Mouse (Mus musculus): ENCODE results near the gene Klc1. TPM values are rescaled to one million over a fixed set of nuclear protein-coding genes. Genes with fewer than 3 reads are reported as not detected.

Gene Klc1
- total RNA-seq, 2 experiments from 2014 or later, result 84.4 to 94.2 TPM

DNA sequence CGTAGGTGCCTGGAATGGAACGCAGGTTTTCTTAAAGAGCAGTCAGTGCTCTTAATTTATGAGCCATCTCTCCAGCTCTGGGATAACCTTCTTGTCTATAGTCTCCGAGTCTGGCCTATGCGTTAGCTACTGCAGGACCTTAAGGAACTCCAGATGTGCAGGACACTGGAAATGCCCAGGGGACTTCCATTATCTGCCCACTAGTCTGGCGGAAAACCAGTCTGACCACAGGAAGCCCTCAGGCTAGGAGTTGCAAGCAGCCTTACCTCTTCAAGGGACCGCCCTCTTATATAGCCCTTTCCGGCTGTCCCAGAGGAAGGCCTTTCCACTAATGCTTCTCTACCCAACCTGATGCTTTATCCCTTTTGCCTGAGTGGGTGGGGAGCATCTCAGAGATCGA, 17.3 kb upstream of the Klc1 start:
- intact Hi-C loops (cut with DNase I), result no loop called here

GRCm38 (mm10) chr12:111743419-111743818, 15.2 kb upstream of the Klc1 start:
- intact Hi-C loops (cut with DNase I), result no loop called here
- DNase-seq, result peak; percentile 42 to 59

More for the DNA sequence above, 17.3 kb upstream of the Klc1 start:
- DNase-seq, result no peak

DNA sequence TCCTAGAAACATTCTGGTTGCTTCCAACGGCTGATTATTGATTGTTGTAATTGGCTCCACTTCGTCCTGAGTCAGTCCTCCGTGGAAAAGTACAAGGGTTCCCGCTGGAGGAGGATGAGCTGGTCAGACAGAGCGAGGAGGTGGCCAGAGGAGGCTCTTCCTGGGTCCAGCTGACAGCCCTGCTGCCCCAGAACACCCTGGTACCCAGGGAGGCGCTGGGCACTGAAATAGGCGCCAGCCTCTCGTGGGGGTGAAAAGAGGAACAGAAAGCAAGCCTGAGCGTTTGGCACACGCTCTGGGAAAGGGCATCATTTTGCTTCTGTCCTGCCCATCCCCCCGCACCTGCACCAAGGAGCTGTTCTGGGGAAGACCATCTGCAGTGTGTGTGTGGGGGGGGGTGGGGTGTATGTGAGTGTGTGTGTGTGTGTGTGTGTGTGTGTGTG, 14.6 kb upstream of the Klc1 start:
- DNase-seq, result peak; percentile 44 to 52
- intact Hi-C loops (cut with DNase I), result no loop called here

DNA sequence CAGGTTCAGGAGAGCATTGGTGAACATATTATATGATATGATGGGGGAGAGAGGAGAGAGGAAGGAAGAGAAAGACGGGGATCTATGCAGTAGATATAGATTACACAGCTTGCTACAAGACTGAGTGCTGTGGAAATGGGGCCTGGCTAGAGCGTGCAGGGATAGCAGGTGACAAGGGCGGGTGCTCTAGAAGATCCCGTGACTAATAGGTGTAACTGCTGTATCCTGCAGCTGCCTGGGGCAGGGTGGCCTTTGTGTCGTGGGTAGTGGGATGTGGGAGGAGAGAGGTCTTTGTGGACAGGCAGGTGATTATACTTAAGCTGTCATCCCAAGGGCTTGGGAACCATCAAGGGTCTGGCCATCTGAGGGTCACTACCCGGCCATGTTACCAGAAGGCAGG, 13.4 kb upstream of the Klc1 start:
- no peak for DNase-seq
- intact Hi-C loops (cut with DNase I), result no loop called here

DNA sequence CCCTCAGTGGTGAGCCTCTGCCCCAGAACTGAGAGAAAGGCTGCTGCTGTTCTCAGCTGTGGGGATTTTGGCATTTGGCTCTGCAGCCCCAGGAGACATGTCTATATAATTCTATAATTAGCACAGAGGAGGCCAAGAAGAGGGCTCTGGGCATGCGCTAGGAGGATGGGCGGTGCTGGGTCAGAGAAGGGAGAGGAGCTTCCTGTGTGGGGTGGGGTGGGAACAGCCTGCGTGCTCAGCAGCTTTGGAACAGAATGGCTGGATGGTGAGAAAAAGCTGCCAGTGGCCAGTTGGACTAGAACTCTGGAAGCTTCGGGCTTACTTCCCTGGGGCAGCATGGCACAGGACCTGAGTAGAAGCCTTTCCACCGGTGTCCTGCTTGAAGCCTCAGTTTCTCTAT, 12.6 kb upstream of the Klc1 start:
- peak; percentile 80 to 82 for DNase-seq
- intact Hi-C loops (cut with DNase I), result no loop called here

GRCm38 (mm10) chr12:111747421-111747820, 11.2 kb upstream of the Klc1 start:
- no peak for DNase-seq
- intact Hi-C loops (cut with DNase I), result no loop called here

GRCm38 (mm10) chr12:111750739-111751138, 7.9 kb upstream of the Klc1 start:
- intact Hi-C loops (cut with DNase I), result no loop called here
- no peak for DNase-seq

DNA sequence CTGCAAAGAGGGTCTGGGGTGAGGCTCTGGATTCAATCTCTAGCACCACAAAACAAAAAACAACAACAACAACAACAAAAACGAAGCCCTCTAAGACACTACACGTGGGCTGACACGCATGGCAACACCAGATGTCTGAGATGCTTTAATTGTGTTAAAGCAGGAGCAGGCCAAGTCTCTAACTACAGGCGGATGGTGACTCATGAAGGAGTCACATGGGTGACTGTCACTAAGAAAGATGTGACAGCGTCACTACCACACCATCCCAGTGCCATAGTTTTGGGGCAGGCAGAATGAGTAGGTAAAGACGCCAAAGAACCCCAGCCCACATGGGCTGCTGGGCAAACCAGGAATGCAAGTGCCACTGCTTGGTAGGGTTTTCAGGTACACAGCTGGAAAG, 6.2 kb upstream of the Klc1 start:
- intact Hi-C loops (cut with DNase I), result no loop called here

DNA sequence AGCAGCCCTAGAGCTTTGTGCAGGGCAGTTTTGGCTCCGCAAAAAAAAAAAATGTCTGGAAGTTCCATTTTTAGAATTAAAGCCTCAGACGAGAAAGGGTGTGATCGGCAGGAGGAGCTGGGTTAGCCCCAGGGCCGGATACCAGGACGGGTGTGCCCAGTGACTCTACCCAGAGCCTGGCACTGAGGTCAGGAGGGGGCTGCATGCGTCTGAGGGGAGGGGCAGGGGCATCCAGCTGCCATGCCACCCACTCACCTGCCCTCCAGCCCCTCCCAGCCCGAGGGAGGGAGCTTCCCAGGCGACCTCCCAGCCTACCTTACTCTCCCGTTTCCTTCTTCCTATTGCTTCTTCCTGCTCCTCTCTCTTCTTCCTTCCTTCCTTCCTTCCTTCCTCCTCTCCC, 5.3 kb upstream of the Klc1 start:
- DNase-seq, result no peak
- intact Hi-C loops (cut with DNase I), result no loop called here

More for the DNA sequence above, 6.2 kb upstream of the Klc1 start:
- DNase-seq, result no peak

- no peak for DNase-seq
- intact Hi-C loops (cut with DNase I), result no loop called here
Measured at GRCm38 (mm10) chr12:111754710-111755109, 3.9 kb upstream of the Klc1 start.

- intact Hi-C loops (cut with DNase I), result no loop called here
- no peak for DNase-seq
Measured at GRCm38 (mm10) chr12:111755231-111755630, 3.4 kb upstream of the Klc1 start.

- no peak for DNase-seq
- intact Hi-C loops (cut with DNase I), result no loop called here
Measured at GRCm38 (mm10) chr12:111756082-111756697, 2.5 kb upstream of the Klc1 start.

GRCm38 (mm10) chr12:111756698-111757082, 2.0 kb upstream of the Klc1 start:
- no peak for DNase-seq
- intact Hi-C loops (cut with DNase I), result no loop called here

DNA sequence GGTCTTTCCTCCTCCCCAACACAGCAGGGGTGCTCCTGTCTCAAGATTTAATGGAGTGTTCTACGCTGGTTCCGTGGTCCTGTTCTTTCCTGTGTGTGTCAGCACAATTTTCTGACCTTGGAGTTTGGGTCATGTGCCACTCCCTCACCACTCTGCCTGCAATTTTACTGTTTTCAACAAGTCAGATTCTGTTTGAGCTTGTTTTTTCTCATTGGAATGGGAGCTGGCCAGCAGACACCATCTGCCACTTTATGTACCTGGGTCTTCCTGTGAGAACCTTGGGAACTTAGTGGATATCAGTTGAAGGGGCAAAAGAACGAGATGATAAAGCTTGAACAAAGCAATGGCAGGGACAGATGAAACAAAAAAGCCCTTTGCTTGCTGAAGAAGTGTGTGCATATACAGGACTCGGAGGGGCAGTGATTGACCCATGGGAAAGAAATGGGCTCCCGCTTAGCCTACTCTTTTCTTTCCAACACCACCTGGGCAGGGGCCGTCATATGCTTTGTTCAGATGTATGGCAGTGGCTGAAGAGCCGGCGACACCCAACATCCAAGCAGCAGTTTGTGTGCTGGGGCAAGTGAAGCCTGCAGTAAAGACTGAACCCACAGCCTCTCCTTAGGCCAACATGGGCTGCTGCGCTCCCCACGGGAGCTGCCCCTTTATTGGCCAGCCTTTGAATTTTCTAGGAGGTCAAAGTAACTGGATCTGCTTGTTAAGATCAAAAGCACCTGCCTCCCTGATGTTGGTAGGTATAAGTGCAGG, 906 bp upstream of the Klc1 start:
- intact Hi-C loops (cut with DNase I), result no loop called here
- no peak for DNase-seq

GRCm38 (mm10) chr12:111759176-111760061, 770 bp downstream of the Klc1 start:
- peak; percentile 74 to 82 for DNase-seq
- intact Hi-C loops (cut with DNase I), result loop anchor here (5.0 kb wide), 1 partner anchor 198 kb away; no protein-coding TSS in a partner anchor

DNA sequence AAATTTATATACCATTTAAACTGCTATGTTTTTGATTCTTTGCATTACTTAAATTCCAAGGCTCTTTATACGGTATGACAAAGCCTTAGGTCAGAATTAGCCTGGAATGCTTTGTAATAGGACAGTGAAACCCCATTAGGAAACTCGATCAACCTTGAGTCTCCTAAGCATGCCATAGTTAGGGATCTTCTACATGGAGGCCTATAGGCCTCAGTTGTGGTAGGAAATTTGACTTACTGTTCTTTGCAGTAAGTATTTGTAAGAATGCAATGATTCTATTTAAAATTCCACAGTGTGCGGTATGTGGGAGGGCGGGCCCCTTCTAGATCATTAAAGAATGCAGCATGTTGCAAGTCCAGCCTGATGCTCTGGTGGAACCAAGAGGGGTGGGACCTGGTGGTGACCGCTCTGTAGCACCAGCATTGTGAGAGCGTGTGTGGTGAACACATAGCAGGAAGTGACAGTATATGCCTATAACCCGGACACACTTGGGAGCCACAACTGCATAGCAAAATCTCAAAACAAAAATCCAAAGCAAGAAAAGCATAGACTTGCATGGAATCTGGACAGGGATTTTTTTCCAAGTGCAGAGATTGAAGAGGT, 1.8 kb downstream of the Klc1 start:
- intact Hi-C loops (cut with DNase I), result loop anchor here (5.0 kb wide), 1 partner anchor 197 kb away; no protein-coding TSS in a partner anchor
- DNase-seq, result no peak

- DNase-seq, result no peak
- intact Hi-C loops (cut with DNase I), result loop anchor here (5.0 kb wide), 1 partner anchor 195 kb away; no protein-coding TSS in a partner anchor
Measured at GRCm38 (mm10) chr12:111762620-111763280, 4.1 kb downstream of the Klc1 start.

GRCm38 (mm10) chr12:111766313-111767236, 7.9 kb downstream of the Klc1 start:
- intact Hi-C loops (cut with DNase I), result no loop called here

GRCm38 (mm10) chr12:111768322-111768928, 9.8 kb downstream of the Klc1 start:
- intact Hi-C loops (cut with DNase I), result no loop called here
- DNase-seq, result no peak

More at GRCm38 (mm10) chr12:111766313-111767236, 7.9 kb downstream of the Klc1 start:
- DNase-seq, result no peak

Measured in heart, postnatal 36 days (tissue).